Mouse (Mus musculus) bone marrow, adult 2 months (tissue): ENCODE data around the gene Plin3.

ENCODE experiments used
- CTCF ChIP-seq: fragments of 200-500 bp; IDR thresholded peaks from 2 replicates; pipeline ENCODE4 v1.5.1; 2011; ENCODE audit warnings: low read length, control low read depth; ENCODE audit not compliant: control insufficient read depth, insufficient read depth
- POLR2A ChIP-seq: fragments of 200-500 bp; IDR thresholded peaks from 2 replicates; pipeline ENCODE4 v1.6.1; 2011; ENCODE audit warnings: low read depth, mild to moderate bottlenecking, control low read depth, low read length, borderline replicate concordance; ENCODE audit not compliant: control insufficient read depth

DNA sequence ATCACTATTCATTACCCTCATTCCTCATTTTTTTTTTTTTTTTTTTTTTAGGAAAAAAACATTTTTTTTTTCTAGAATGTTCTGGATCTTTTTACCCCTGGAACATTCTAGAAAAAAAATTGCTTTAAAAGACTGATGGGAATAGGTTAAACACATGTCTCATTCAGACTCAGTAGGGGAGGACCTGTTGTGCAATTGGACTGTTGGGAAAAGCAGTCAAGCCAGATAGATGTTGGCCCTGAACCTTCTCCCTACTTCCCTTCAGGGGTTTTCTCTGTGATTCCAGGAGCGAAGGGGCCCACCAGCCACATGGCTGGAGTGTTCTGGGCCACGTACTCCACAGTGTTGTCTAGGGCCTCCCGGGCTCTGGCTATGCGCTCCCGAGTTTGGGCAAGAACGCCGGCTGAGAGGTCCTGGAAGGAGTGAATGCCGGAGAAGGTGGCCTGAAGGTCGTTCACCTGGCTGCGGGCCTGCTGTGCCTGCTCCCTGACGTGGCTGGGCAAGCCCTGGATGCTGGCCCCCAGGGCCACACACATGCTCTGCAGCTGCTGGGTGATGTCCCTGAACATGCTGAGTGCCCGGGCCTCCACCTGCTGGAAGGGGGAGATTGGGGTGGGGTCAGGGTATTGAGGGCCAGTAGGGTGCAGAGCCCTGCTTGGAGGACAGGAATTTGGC is 13.1 kb downstream of the Plin3 start:
- TF ChIP-seq CTCF (no peak), POLR2A (no peak)
